Mouse (Mus musculus) heart, embryonic 14.5 days (tissue): ENCODE measurements around the gene Tmem39a. TPM values are rescaled to one million over a fixed set of nuclear protein-coding genes. Genes with fewer than 3 reads are reported as not detected.

ENCODE experiments used
- ATAC-seq: fragments of 200-750 bp; cut with Nextera tagmentation; 2 replicates; pipeline ENCODE4 v1.8.0; 2017; ENCODE audit warnings: low read depth, moderate TSS enrichment; ENCODE audit not compliant: insufficient number of reproducible peaks, insufficient read depth, low FRiP score
- H3K27ac ChIP-seq, 2 experiments: fragments of 200-500 bp in 1 of 2; fragments of 300-500 bp in 1 of 2; sonication (generic) in 1 of 2; replicated peaks in 1 of 2; 2 replicates each; pipeline ENCODE4 v1.5.1; 2012 to 2014; ENCODE audit warnings: low read depth in 2 of 2, low read length in 2 of 2, control low read depth in 1 of 2, mild to moderate bottlenecking in 1 of 2, mixed read lengths in 1 of 2; ENCODE audit not compliant: control insufficient read depth in 1 of 2, insufficient read depth in 1 of 2
- H3K27me3 ChIP-seq: fragments of 300-500 bp; sonication (generic); 2 replicates; pipeline ENCODE4 v1.6.1; 2014; ENCODE audit warnings: mild to moderate bottlenecking, low read length, control low read depth; ENCODE audit not compliant: control insufficient read depth, insufficient read depth
- H3K36me3 ChIP-seq: fragments of 300-500 bp; sonication (generic); 2 replicates; pipeline ENCODE4 v1.6.1; 2014; ENCODE audit warnings: mild to moderate bottlenecking, control low read depth, low read length, mixed read lengths; ENCODE audit not compliant: control insufficient read depth, insufficient read depth
- H3K4me1 ChIP-seq, 2 experiments: fragments of 200-500 bp in 1 of 2; fragments of 300-500 bp in 1 of 2; sonication (generic) in 1 of 2; 2 replicates each; pipeline ENCODE4 v1.6.1; 2012 to 2014; ENCODE audit warnings: low read length in 2 of 2, control low read depth in 1 of 2, mixed read lengths in 1 of 2; ENCODE audit not compliant: control insufficient read depth in 2 of 2, insufficient read depth in 2 of 2
- H3K4me2 ChIP-seq: fragments of 300-500 bp; sonication (generic); 2 replicates; pipeline ENCODE4 v1.6.1; 2014; ENCODE audit warnings: mild to moderate bottlenecking, low read length
- H3K4me3 ChIP-seq, 2 experiments: fragments of 200-500 bp in 1 of 2; fragments of 300-500 bp in 1 of 2; sonication (generic) in 1 of 2; 2 replicates each; pipeline ENCODE4 v1.5.1; 2012 to 2014; ENCODE audit warnings: low read length in 2 of 2, mild to moderate bottlenecking in 2 of 2, control low read depth in 1 of 2, low read depth in 1 of 2, moderate library complexity in 1 of 2; ENCODE audit not compliant: control insufficient read depth in 1 of 2, insufficient read depth in 1 of 2
- H3K9ac ChIP-seq: fragments of 300-500 bp; sonication (generic); 2 replicates; pipeline ENCODE4 v1.6.1; 2014; ENCODE audit warnings: mild to moderate bottlenecking, low read length
- H3K9me3 ChIP-seq: fragments of 300-500 bp; sonication (generic); 2 replicates; pipeline ENCODE4 v1.6.1; 2016; ENCODE audit warnings: low read length, control low read depth; ENCODE audit not compliant: control insufficient read depth
- WGBS: fragments of 180-500 bp; shearing (Covaris S2); extraction: QIAGEN DNeasy Blood & Tissue Kit; methylation state at CpG from one replicate; pipeline ENCODE4 v1.1.7; 2014; 5-methylcytosine and 5-hydroxymethylcytosine counted together
- polyA plus RNA-seq: library from polyadenylated mRNA; unstranded; fragments of >200 nt; fragmentation: Nextera tagmentation; extraction: Ambion mirVana; gene quantifications from 2 replicates; pipeline ENCODE4 v1.2.1, GENCODE M21; 2014

The Tmem39a gene
- polyA plus RNA-seq, 1 experiment from 2014 or later: 63.8 TPM

GRCm38 (mm10) chr16:38637085-38637484 lies 78.6 kb downstream of the Tmem39a start:
- H3K4me1 ChIP-seq: peaks cover 4 to 18% of the 10 kb centered on the region in 2 experiments; a peak in 3 of 4 replicates
- H3K9ac ChIP-seq: no peak overlapping the region
- H3K36me3 ChIP-seq: peaks cover 74% of the 10 kb centered on the region
- no peak overlapping the region for H3K4me3 ChIP-seq
- H3K27me3 ChIP-seq: no peaks in the 10 kb centered on the region
- 58% methylated on average over 10 of the region's 10 CpGs for WGBS
- no peak overlapping the region for H3K4me2 ChIP-seq
- ATAC-seq: no peak
- H3K27ac ChIP-seq: peak overlapping the region; percentile 33 to 49; a peak in 3 of 4 replicates
- no peaks in the 10 kb centered on the region for H3K9me3 ChIP-seq

Other genes starting within 250 kb of the Tmem39a start
- gene Maats1, start 216.6 kb upstream of the Tmem39a start, polyA plus RNA-seq: 0.15 TPM in 1 of 2 replicates, not detected in the other
- 337 TPM in 2 replicates for gene Cox17, start 211.7 kb upstream of the Tmem39a start, polyA plus RNA-seq
- 4.4 and 4.9 TPM in 2 replicates for gene Gm21987, start 211.7 kb upstream of the Tmem39a start, polyA plus RNA-seq
- 364 and 390 TPM in 2 replicates for gene Popdc2, start 196.5 kb upstream of the Tmem39a start, polyA plus RNA-seq
- 1.3 and 1.8 TPM in 2 replicates for gene Pla1a, start 125.6 kb upstream of the Tmem39a start, polyA plus RNA-seq
- gene Adprh, start 106.0 kb upstream of the Tmem39a start, polyA plus RNA-seq: 78.7 and 90.5 TPM in 2 replicates
- 0.38 and 0.73 TPM in 2 replicates for gene Cd80, start 103.1 kb upstream of the Tmem39a start, polyA plus RNA-seq
- gene Timmdc1, start 36.0 kb upstream of the Tmem39a start, polyA plus RNA-seq: 34.4 and 35.8 TPM in 2 replicates
- 29.1 and 30.4 TPM in 2 replicates for gene Poglut1, start 8.4 kb upstream of the Tmem39a start, polyA plus RNA-seq
- gene Arhgap31, start 154.6 kb downstream of the Tmem39a start, polyA plus RNA-seq: 46.6 and 51.3 TPM in 2 replicates
- 26.2 and 27.4 TPM in 2 replicates for gene B4galt4, start 183.6 kb downstream of the Tmem39a start, polyA plus RNA-seq
- gene Upk1b, start 241.6 kb downstream of the Tmem39a start, polyA plus RNA-seq: 16.4 and 19.4 TPM in 2 replicates